Mouse (Mus musculus): ENCODE measurements around the gene Gm20532.
"Not testable (repeated sequence)": the region's sequence is repeated elsewhere in the genome, so short reads cannot be mapped to it uniquely, and the experiment has no call there.

- TF ChIP-seq POLR2A (IDR thresholded peaks at IDR 0.05; ENCODE audit: low read depth, low read length); CTCF (IDR thresholded peaks at IDR 0.05; ENCODE audit: borderline replicate concordance, insufficient read depth, low read length): not testable (repeated sequence)
These were observed 77.1 kb downstream of the Gm20532 start for GRCm38 (mm10) chr2:26663551-26663950.

Data from embryonic fibroblast, embryonic 13.5 days (primary cell).